Mouse (Mus musculus): Measurements from ENCODE around the gene Pias3.

DNA sequence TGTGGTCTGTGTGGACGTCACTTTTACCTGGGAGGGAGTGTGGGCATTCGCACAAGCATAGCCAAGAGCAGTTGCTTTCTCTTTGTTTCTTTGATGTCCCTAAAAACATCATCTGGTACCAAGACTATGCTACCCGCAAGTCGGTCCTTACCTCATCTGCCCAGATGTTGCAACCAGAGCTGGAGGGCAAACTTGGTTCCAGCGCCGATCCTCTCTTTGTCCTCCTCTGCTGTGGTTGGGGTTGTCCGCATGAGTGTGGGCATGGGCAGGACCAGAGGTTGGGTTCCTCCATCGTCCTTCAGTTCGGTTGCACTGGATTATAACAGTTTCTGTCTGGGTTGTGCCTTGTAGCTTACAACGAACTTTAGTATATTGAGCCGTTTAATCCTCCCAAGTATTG, 10.0 kb downstream of the Pias3 start:
- TF ChIP-seq CTCF (conservative IDR thresholded peaks at IDR 0.05; ENCODE audit: low read length) (no peak), NANOG (IDR thresholded peaks at IDR 0.05; ENCODE audit: borderline replicate concordance, low read length) (no peak), POU5F1 (IDR thresholded peaks at IDR 0.05; ENCODE audit: borderline replicate concordance, low read length) (no peak)
